Mouse (Mus musculus) ovary, adult 18-20 months (tissue): ENCODE measurements around the gene Mgat4c.
"Not testable (repeated sequence)": the region's sequence is repeated elsewhere in the genome, so short reads cannot be mapped to it uniquely, and the experiment has no call there.

Experiments
- DNase-seq: peaks from one replicate; pipeline ENCODE4 v3.0.0; 2022; ENCODE audit warnings: low spot score, mixed read lengths

The Mgat4c gene

GRCm38 (mm10) chr10:102127340-102127739, 446.1 kb downstream of the Mgat4c start:
- no peak for DNase-seq

GRCm38 (mm10) chr10:102154865-102155264, 473.6 kb downstream of the Mgat4c start:
- no peak for DNase-seq

GRCm38 (mm10) chr10:102155853-102156252, 474.6 kb downstream of the Mgat4c start:
- DNase-seq: no peak

- no peak for DNase-seq
Measured at GRCm38 (mm10) chr10:102158809-102159208, 477.5 kb downstream of the Mgat4c start.

GRCm38 (mm10) chr10:102184726-102185125, 503.4 kb downstream of the Mgat4c start:
- DNase-seq: no peak

- DNase-seq: no peak
Measured at GRCm38 (mm10) chr10:102191646-102192045, 510.4 kb downstream of the Mgat4c start.

- no peak for DNase-seq
Measured at GRCm38 (mm10) chr10:102196850-102197249, 515.6 kb downstream of the Mgat4c start.

- DNase-seq: no peak
Measured at GRCm38 (mm10) chr10:102238558-102239211, 557.4 kb downstream of the Mgat4c start.

- DNase-seq: no peak
Measured at GRCm38 (mm10) chr10:102243897-102244296, 562.6 kb downstream of the Mgat4c start.

GRCm38 (mm10) chr10:102244601-102245000, 563.3 kb downstream of the Mgat4c start:
- DNase-seq: no peak

- no peak for DNase-seq
Measured at GRCm38 (mm10) chr10:102245269-102245668, 564.0 kb downstream of the Mgat4c start.

- DNase-seq: no peak
Measured at GRCm38 (mm10) chr10:102308892-102309479, 627.7 kb downstream of the Mgat4c start.

- no peak for DNase-seq
Measured at GRCm38 (mm10) chr10:102365685-102366381, 684.5 kb downstream of the Mgat4c start.

- no peak for DNase-seq
Measured at GRCm38 (mm10) chr10:102370576-102370975, 689.3 kb downstream of the Mgat4c start.

GRCm38 (mm10) chr10:102372111-102372510, 690.8 kb downstream of the Mgat4c start:
- no peak for DNase-seq

- peak; percentile 1 for DNase-seq
Measured at GRCm38 (mm10) chr10:102374061-102374460, 692.8 kb downstream of the Mgat4c start.

- no peak for DNase-seq
Measured at GRCm38 (mm10) chr10:102377377-102377776, 696.1 kb downstream of the Mgat4c start.

GRCm38 (mm10) chr10:102389223-102389622, 707.9 kb downstream of the Mgat4c start:
- DNase-seq: no peak

GRCm38 (mm10) chr10:102417654-102418272, 736.5 kb downstream of the Mgat4c start:
- DNase-seq: no peak

GRCm38 (mm10) chr10:102435048-102435447, 753.8 kb downstream of the Mgat4c start:
- not testable (repeated sequence) for DNase-seq

GRCm38 (mm10) chr10:102435467-102435866, 754.2 kb downstream of the Mgat4c start:
- not testable (repeated sequence) for DNase-seq
